Mouse (Mus musculus): ENCODE measurements at regions not wholly inside any gene's neighbourhood (a gene's known extent, or its start where the extent isn't known, plus 50 kb on each side); places are given as distances from the start of the nearest gene placed in this dataset.

- no peak overlapping the region for H3K27ac ChIP-seq (replicated peaks in 1 of 2; ENCODE audit: control insufficient read depth in 1 of 2, insufficient read depth in 1 of 2, low read depth in 2 of 2, low read length in 2 of 2)
- no peak for ATAC-seq (ENCODE audit: insufficient number of reproducible peaks, insufficient read depth, low FRiP score, low read depth)
These were observed 66.8 kb upstream of the Prep start for GRCm38 (mm10) chr10:45000027-45000840.

GRCm38 (mm10) chr10:44997906-44998289 is 69.1 kb upstream of the Prep start:
- 28% methylated on average over 4 of the region's 4 CpGs for WGBS
- Histone ChIP-seq H3K27me3 (ENCODE audit: control insufficient read depth, insufficient read depth, low read length) (no peaks in the 10 kb centered on the region), H3K9ac (ENCODE audit: low read length) (peak overlapping the region; percentile 31; the same call in 1 of the 2 replicates), H3K36me3 (ENCODE audit: control insufficient read depth, insufficient read depth, low read length) (no peaks in the 10 kb centered on the region), H3K4me1 (ENCODE audit: control insufficient read depth in 2 of 2, insufficient read depth in 2 of 2, low read length in 2 of 2) (peaks cover 10 to 11% of the 10 kb centered on the region in 2 experiments), H3K9me3 (ENCODE audit: control insufficient read depth, low read length) (no peaks in the 10 kb centered on the region), H3K4me3 (ENCODE audit: control insufficient read depth in 1 of 2, insufficient read depth in 1 of 2, low read depth in 1 of 2, low read length in 2 of 2) (peak overlapping the region in 1 of 2 experiments; percentile 16; a peak in 2 of 4 replicates), H3K4me2 (ENCODE audit: low read length) (peak overlapping the region; percentile 61), H3K27ac (replicated peaks in 1 of 2; ENCODE audit: control insufficient read depth in 1 of 2, insufficient read depth in 1 of 2, low read depth in 2 of 2, low read length in 2 of 2) (no peak overlapping the region)
- no peak for ATAC-seq (ENCODE audit: insufficient number of reproducible peaks, insufficient read depth, low FRiP score, low read depth)

More at GRCm38 (mm10) chr10:45000027-45000840, 66.8 kb upstream of the Prep start:
- no peaks in the 10 kb centered on the region for H3K27me3 ChIP-seq (ENCODE audit: control insufficient read depth, insufficient read depth, low read length)
- H3K4me3 ChIP-seq (ENCODE audit: control insufficient read depth in 1 of 2, insufficient read depth in 1 of 2, low read depth in 1 of 2, low read length in 2 of 2), result peak overlapping the region; percentile 21 to 24; a peak in 2 of 4 replicates
- H3K36me3 ChIP-seq (ENCODE audit: control insufficient read depth, insufficient read depth, low read length), result no peaks in the 10 kb centered on the region
- WGBS, result 51% methylated on average over 18 of the region's 18 CpGs
- H3K9ac ChIP-seq (ENCODE audit: low read length), result peak overlapping the region; percentile 60
- peaks cover 18 to 26% of the 10 kb centered on the region in 2 experiments for H3K4me1 ChIP-seq (ENCODE audit: control insufficient read depth in 2 of 2, insufficient read depth in 2 of 2, low read length in 2 of 2)
- no peaks in the 10 kb centered on the region for H3K9me3 ChIP-seq (ENCODE audit: control insufficient read depth, low read length)
- peak overlapping the region; percentile 64 for H3K4me2 ChIP-seq (ENCODE audit: low read length)

DNA sequence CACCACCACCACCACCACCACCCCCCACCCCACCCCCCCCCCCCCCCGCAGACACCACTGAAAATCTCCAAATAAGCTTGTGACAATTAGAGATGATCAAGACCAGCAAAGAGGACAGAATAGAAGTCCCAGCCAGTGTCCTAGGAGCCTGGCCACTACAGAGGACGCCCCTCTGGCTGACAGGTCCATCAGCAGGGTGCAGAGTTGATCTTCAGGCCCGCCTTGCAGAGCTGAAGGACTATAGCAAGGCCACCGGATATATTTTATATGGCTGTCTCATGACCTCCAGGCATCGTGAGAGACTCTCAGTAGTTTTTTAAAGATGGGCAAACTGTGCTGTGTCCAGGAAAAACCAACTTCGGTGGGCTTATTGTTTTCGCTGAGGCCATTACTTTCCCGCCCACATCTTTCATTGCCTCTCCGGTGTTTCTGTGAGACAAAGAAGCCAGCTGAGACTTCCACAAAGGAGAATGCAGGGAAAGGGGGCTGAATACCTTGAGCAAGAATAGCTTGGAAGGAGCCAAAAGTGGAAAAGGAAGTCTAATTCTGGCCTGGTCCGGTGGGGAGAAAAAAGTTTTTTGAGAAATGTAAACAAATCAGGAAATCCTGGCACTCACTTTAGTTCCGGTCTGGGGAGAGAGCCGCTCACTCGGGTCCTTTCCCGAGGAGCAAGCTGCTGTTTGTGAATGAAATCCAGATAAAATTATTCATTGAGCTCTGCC is 69.7 kb upstream of the Prep start:
- Histone ChIP-seq H3K9ac (ENCODE audit: low read length) (peak overlapping the region; percentile 31), H3K27ac (replicated peaks in 1 of 2; ENCODE audit: control insufficient read depth in 1 of 2, insufficient read depth in 1 of 2, low read depth in 2 of 2, low read length in 2 of 2) (no peak overlapping the region), H3K27me3 (ENCODE audit: control insufficient read depth, insufficient read depth, low read length) (no peaks in the 10 kb centered on the region), H3K4me3 (ENCODE audit: control insufficient read depth in 1 of 2, insufficient read depth in 1 of 2, low read depth in 1 of 2, low read length in 2 of 2) (peak overlapping the region; percentile 16 to 31), H3K4me2 (ENCODE audit: low read length) (peak overlapping the region; percentile 61), H3K36me3 (ENCODE audit: control insufficient read depth, insufficient read depth, low read length) (no peaks in the 10 kb centered on the region), H3K9me3 (ENCODE audit: control insufficient read depth, low read length) (no peaks in the 10 kb centered on the region), H3K4me1 (ENCODE audit: control insufficient read depth in 2 of 2, insufficient read depth in 2 of 2, low read length in 2 of 2) (peaks cover 7 to 8% of the 10 kb centered on the region in 2 experiments; a peak in 3 of 4 replicates)
- ATAC-seq (ENCODE audit: insufficient number of reproducible peaks, insufficient read depth, low FRiP score, low read depth), result no peak
- WGBS, result 12% methylated on average over 13 of the region's 14 CpGs

GRCm38 (mm10) chr10:44995756-44996155 is 71.2 kb upstream of the Prep start:
- no peak overlapping the region for H3K27ac ChIP-seq (replicated peaks in 1 of 2; ENCODE audit: control insufficient read depth in 1 of 2, insufficient read depth in 1 of 2, low read depth in 2 of 2, low read length in 2 of 2)
- H3K36me3 ChIP-seq (ENCODE audit: control insufficient read depth, insufficient read depth, low read length), result no peaks in the 10 kb centered on the region
- H3K9me3 ChIP-seq (ENCODE audit: control insufficient read depth, low read length), result no peaks in the 10 kb centered on the region
- no peak overlapping the region for H3K4me2 ChIP-seq (ENCODE audit: low read length)
- no peak for ATAC-seq (ENCODE audit: insufficient number of reproducible peaks, insufficient read depth, low FRiP score, low read depth)
- H3K27me3 ChIP-seq (ENCODE audit: control insufficient read depth, insufficient read depth, low read length), result no peaks in the 10 kb centered on the region
- no peak overlapping the region for H3K9ac ChIP-seq (ENCODE audit: low read length)
- peaks cover 7 to 8% of the 10 kb centered on the region in 2 experiments; a peak in 3 of 4 replicates for H3K4me1 ChIP-seq (ENCODE audit: control insufficient read depth in 2 of 2, insufficient read depth in 2 of 2, low read length in 2 of 2)
- WGBS, result 86% methylated on average over 6 of the region's 6 CpGs
- no peak overlapping the region for H3K4me3 ChIP-seq (ENCODE audit: control insufficient read depth in 1 of 2, insufficient read depth in 1 of 2, low read depth in 1 of 2, low read length in 2 of 2)

- Histone ChIP-seq H3K4me1 (ENCODE audit: control insufficient read depth in 2 of 2, insufficient read depth in 2 of 2, low read length in 2 of 2) (peaks cover 4% of the 10 kb centered on the region in 2 experiments; a peak in 2 of 4 replicates), H3K27me3 (ENCODE audit: control insufficient read depth, insufficient read depth, low read length) (no peaks in the 10 kb centered on the region), H3K4me2 (ENCODE audit: low read length) (no peak overlapping the region), H3K9me3 (ENCODE audit: control insufficient read depth, low read length) (no peaks in the 10 kb centered on the region), H3K4me3 (ENCODE audit: control insufficient read depth in 1 of 2, insufficient read depth in 1 of 2, low read depth in 1 of 2, low read length in 2 of 2) (no peak overlapping the region), H3K9ac (ENCODE audit: low read length) (no peak overlapping the region), H3K36me3 (ENCODE audit: control insufficient read depth, insufficient read depth, low read length) (no peaks in the 10 kb centered on the region), H3K27ac (replicated peaks in 1 of 2; ENCODE audit: control insufficient read depth in 1 of 2, insufficient read depth in 1 of 2, low read depth in 2 of 2, low read length in 2 of 2) (no peak overlapping the region)
- WGBS, result 77% methylated on average over 17 of the region's 17 CpGs
- no peak for ATAC-seq (ENCODE audit: insufficient number of reproducible peaks, insufficient read depth, low FRiP score, low read depth)
These were observed 72.4 kb upstream of the Prep start for GRCm38 (mm10) chr10:44994385-44995281.

DNA sequence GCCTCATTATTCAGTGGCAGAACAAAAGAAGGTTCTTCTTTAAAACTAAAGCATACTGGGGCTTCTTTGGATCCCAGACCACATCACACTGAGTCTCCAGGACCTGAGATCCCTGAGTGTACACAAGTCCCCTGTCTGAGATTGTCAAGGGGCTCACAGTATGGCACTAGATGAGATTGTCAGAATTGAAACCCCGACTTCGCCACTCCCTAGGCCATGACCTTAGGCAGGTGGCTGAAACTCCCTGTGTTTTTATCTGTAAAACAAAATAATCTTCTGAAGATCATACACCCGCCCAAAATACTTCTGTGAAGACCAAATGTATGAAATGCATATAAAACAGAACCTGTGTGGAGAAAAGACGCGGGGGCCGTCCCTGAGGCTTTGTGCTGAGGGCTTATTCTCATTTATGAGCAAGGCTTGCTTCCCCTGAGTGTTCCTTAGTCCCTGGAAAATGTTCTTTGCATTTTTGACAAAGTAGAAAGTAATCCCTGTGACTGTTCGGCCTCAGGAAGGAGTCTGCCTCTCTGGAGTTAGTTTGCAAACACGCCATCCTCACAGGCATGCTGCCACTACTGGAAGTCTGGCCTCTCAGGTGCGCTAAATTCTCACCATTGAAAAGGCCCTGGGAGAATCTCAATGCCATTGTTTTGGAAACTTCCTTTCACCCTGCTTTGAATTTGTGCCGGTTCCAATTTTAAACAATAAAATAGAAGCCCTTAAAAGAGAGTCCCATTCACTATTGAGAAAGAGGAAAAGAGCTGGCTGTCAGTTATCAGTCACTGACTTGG is 73.3 kb upstream of the Prep start:
- peaks cover 4% of the 10 kb centered on the region in 2 experiments; a peak in 2 of 4 replicates for H3K4me1 ChIP-seq (ENCODE audit: control insufficient read depth in 2 of 2, insufficient read depth in 2 of 2, low read length in 2 of 2)
- H3K4me3 ChIP-seq (ENCODE audit: control insufficient read depth in 1 of 2, insufficient read depth in 1 of 2, low read depth in 1 of 2, low read length in 2 of 2), result no peak overlapping the region
- H3K4me2 ChIP-seq (ENCODE audit: low read length), result no peak overlapping the region
- H3K9ac ChIP-seq (ENCODE audit: low read length), result no peak overlapping the region
- no peak overlapping the region for H3K27ac ChIP-seq (replicated peaks in 1 of 2; ENCODE audit: control insufficient read depth in 1 of 2, insufficient read depth in 1 of 2, low read depth in 2 of 2, low read length in 2 of 2)
- WGBS, result 75% methylated on average over 10 of the region's 10 CpGs
- H3K27me3 ChIP-seq (ENCODE audit: control insufficient read depth, insufficient read depth, low read length), result no peaks in the 10 kb centered on the region
- ATAC-seq (ENCODE audit: insufficient number of reproducible peaks, insufficient read depth, low FRiP score, low read depth), result no peak
- no peaks in the 10 kb centered on the region for H3K9me3 ChIP-seq (ENCODE audit: control insufficient read depth, low read length)
- no peaks in the 10 kb centered on the region for H3K36me3 ChIP-seq (ENCODE audit: control insufficient read depth, insufficient read depth, low read length)
